Mouse (Mus musculus) thymus, postnatal 36 days (tissue): ENCODE data around the gene Ap3s2.
A peak's percentile ranks its signal among the peaks of the same experiment; 100 is the strongest.

Experiments
- DNase-seq, 2 experiments: peaks; one replicate each; pipeline ENCODE4 v3.0.0; 2022; ENCODE audit warnings: mixed read lengths in 2 of 2

Ap3s2 gene

DNA sequence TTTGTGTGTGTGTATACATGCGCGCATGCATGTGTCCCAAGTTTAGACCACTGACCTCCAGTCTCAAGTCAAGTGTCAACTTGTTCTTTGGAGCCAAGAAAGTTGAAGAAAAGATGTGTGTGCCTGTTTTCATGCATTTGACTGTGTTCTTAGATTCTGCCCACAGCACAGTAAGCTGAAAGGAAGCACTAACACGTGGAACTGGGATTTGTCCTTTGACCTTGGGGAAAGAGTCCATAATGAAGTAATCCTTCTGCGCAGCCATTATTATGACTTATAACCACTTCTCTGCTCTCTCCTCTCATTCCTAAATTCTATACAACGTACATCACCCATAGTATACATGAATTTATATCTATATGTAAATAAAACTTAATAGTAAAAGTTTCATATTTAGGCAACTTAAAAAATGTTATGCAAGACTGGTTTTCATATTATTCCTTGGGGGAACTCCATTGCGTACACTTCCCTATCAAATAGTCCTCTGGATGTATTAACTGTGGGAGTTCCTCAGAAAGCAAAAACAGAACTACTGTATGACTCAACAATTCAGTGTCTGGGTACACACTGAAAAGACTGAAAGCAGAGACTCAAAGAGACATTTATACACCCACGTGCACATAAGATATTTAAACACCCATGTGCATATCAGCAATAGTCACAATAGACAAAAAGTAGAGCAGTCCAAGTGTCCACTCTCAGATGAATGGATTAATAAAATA, 36.7 kb downstream of the Ap3s2 start:
- DNase-seq = no peak

DNA sequence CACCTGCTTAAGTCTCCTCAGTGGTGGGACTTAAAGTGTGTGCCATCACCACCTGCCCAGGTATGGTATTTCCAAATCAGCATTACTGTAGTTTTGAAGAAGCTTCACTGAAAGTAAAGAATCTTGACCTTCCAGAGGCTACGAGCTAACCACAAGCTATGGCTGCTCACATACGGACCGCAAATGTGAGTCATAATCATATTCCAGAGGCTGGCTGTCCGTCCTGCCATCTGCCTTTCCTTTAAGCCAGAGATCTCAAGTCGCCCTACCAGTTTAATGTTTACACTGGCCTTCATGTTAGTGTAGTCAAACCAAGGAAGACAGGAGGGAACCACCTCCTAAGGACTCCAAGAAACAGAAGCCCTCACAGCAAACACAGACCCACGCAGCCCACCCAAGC, 38.5 kb downstream of the Ap3s2 start:
- no peak for DNase-seq

DNA sequence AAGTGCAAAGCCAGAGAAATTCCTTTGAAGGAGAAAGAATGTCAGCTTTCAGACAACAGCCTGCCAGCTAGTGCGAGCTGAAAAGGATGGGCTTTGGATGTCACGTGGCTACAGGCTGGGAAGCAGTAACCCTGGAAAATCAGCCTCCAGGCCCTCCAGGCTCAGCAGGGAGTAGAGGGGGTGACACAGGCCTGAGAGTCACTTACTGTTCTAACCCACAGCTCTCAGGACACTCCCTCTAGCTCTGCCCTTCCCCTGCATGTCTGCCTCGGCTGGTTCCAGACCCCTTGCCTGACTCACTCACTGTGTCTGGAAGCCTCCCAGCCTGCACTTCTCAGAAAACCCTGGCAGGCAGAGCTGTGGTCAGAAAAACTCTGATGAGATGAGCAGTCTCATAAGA, 39.5 kb downstream of the Ap3s2 start:
- DNase-seq = no peak

DNA sequence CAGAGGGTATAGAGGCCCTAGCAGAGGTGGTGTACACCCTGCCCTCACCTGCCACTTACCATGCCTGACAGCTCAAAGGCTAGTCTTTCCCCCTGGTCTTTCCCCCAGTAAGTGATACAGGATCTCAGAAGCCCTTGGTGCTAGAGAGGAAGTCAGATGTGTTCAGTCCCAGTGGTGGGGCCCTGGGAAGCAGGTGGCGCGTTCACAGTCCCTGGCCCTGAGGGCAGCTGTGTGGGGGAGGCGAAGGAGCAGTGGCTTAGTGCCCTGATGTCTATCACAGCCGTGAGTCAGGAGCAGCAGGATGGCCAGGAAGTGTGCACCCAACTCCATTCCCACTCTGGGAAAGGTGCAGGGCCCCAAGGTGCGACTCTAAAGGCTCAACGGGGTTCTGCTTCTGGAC, 40.4 kb downstream of the Ap3s2 start:
- no peak for DNase-seq

DNA sequence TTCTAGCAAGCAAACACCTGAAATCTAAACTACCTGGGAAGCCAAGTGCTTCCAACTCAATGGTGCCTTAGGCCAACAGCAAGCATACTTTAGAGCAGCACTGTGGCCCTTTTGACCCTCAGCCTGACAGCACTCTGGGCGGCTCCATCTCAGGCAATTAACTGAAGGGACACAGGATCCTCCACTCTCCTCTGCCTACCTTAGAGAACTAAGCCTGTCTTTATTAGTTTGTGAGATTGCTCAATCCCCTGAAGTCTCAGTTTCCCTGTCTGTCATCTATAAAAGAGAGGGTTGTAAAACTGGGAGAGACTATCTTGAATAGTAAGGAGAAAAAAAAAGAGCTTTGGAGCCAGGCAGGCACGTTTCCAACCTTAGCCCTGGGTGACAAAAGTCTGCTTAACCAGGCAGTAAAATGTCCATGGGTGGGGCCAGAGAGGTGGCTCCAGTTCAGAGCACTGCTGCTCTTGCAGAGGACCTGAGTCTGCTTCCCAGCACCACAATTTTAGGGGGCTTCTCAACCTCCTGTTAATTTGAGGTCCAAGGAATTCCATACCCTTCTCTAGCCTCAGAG, 41.9 kb downstream of the Ap3s2 start:
- no peak for DNase-seq

DNA sequence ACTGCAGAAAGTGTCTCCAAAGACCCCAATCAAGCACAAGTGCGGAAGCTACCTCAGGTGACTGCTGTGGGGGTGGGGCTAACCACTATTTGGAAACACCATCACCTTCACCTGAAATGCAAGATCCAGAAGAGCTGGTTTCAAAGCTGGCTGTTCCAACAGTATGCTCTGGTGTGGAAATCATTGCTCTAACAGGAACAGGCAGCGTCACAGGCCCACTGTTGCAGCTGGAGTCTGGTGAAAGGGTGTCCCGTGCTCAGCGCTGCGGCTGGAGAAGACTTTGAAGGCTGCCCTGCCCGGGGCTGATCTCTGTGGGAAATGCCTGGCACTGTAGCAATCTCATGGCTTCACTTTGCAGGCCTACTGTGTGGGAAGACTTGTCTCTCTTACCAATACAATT, 47.0 kb downstream of the Ap3s2 start:
- no peak for DNase-seq

DNA sequence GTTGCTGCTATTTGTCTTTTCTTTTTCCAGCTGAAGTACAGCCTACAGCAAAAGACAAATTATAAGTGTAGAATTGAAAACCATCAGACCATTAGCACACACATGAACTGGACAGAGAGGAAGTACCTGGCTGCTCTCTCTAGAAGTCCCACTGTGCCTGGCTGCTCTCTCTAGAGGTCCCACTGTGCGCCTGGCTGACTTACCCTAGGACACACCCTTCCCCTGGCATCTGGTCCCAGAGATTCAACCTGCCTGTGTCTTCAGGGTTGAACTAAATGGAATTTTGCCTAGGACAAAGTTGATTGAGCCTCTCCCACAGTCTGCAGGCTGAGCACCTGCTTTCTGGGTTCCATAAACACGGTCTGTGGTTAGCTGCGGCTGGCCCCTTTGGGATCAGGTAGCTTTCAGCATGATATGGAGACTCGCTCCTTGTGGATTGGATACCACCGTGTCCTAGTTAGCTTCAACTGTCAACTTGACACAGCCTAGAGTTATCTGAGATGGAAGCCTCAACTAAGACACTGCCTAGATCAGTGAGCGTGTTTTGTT, 48.6 kb downstream of the Ap3s2 start:
- DNase-seq = no peak

DNA sequence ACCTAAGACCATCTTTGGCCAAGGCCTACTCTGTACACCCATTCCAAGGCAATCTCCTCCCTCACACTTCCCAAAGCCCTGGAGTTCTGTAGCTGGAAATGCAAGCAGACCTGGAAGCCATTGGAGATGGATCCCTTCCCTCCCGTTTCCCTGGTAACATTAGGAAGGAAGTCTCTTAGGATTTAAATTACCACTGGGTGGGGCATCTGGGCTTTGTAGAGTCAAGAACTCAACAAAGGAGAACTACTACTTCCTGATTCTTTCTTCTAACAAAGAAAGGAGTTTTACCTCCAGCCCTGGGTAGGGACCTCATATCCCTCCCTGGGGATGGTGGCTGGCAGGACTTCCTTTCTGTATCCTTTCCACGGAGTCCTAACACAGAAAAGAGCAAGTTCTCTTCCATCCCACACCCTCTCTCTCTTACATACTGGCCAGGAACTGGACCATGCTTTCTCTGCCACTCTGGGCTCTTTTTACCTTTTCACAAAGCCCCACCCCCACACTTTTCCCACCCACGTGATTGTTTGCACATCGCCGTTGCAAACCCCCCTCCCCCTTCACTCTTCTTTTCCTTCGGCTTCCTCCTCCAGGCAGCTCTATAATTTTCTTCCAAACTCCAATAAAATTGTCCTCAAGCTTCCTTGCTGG, 51.3 kb downstream of the Ap3s2 start:
- DNase-seq = no peak

DNA sequence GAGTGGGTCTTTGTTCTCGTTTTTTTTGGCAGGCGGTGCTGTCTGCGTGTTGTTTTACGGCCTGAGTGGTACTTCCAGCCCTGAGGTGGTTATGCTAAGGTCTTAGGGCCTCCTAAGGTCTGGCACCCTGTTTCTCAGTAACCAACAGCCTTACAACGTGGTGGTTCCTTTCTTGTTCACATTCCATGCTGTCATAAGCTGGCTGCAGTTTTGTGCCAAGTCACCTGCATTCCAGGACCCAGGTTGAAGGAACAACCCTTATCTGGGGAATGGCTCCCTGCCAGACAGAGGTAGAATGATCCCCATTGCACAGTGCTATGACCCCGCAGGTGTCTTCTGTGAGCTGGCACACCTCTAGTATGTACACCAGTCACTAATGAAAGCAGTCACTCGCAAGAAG, 52.0 kb downstream of the Ap3s2 start:
- DNase-seq = no peak

DNA sequence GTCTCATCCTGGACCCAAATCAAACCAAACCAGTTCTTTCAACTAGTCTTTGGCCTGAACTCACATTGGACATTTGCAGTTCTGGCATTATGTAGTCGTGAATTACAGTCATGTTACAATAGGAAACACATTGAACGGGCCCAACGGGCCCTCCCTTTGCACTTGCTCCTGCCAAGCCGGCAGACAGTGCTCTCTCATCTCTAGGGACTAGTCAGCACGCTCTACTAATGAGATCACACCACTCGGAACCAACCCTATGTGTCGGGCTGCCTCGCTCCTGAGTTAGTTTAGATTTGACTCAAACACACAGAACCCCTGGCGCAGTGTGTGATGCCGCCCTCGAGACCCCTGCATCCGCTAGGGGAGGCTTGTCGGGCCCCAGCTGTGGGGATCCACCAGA, 52.6 kb downstream of the Ap3s2 start:
- DNase-seq = no peak

DNA sequence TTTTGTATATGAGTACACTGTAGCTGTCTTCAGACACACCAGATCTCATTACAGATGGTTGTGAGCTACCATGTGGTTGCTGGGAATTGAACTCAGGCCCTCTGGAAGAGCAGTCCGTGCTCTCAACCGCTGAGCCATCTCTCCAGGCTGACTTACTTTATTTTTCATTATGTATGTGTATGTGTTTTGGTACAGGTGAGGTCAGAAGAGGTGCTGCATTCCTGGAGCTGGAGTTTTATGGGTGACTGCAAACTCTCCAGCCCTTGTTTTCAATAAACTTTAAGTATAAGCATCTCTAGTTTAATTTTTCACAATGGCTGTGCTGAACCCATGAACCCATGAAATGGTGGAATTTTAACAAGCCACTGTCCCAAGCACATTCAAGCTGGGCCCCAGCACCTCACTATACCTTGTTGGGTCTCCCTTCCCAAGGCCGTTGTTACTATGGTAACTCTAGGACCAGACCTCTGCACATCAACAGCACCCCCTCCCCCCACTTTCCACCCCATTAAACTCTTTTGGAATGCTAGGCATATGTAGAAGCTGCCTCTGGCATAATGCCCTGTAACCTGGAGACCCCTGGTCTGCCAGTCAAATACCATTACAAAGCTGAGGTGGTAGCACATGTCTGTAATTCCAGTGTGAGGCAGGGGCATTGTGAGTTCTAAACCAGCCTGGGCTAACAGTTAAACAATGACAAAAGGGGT, 54.0 kb downstream of the Ap3s2 start:
- DNase-seq = no peak

DNA sequence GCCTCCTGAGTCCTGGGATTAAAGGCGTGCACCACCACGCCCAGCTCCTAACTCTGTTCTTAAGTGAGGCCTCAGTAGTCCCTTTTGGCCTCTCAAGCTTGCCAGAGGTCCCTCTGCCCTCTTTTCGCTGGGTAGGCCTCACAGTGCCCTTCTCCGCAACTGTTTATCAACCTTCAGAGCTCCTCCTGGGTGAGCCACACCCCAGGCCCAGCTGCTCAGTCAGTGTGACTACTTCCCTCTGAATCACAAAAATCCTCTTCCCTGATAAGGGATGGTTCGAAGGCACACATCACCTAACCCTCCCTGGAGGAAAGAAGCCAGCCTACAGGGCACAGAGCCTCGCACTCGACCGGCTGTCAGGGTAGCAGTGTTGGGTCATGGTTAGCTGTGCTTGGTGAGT, 58.7 kb downstream of the Ap3s2 start:
- no peak for DNase-seq

DNA sequence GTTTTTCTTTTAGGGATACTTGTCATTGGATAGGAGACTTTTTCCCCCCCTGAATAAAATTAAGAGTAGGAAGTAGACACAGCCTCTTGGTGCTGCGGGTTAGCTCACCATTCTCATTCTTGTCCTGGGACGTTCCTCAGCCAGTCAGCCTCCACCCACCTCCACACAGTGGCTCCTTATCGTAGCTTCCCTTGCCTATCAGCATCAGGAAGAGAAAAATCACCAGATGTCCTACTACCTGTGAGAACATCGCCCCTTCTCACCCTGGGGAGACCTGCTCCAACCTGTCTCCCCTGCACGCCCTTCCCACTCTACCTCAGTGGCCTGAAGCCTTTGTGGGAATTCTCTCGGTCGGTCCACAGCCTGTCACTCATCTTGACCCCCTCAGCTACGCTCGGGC, 59.6 kb downstream of the Ap3s2 start, which contains the start of gene Anpep:
Anpep (minus strand) TSS at position 249 of the 400 bp plus-strand sequence.
- DNase-seq = no peak

DNA sequence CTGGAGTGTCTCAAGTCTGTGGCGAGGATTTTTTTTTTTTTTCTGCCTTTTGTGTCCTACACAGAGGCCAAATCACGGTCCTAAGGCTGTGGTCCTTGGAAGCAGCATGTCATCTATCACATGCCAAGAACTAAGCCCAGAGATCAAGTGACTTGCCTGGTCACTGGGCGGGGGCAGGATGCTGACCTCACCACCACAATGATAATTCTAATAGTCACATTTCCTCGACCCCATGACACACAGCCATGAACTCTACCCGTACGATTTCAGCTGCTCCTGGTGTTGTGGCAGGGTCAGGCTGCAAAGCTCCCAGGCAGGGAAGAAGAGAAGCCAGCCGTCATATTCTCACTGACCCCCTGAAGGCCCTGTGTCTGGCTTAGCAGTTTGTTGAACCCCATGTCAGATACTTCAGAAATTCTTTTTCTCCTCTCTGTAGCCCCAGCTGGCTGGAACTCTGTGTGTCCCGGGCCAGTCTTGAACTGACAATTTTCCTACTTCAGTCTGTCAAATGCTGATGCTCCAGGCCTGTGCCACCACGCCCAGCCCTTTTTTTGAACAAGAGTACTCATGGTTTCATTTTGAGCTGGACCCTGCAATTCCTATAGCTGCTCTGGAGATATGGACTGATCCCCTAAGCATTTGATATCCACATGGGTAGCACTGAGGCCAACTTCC, 61.4 kb downstream of the Ap3s2 start:
- DNase-seq = no peak

DNA sequence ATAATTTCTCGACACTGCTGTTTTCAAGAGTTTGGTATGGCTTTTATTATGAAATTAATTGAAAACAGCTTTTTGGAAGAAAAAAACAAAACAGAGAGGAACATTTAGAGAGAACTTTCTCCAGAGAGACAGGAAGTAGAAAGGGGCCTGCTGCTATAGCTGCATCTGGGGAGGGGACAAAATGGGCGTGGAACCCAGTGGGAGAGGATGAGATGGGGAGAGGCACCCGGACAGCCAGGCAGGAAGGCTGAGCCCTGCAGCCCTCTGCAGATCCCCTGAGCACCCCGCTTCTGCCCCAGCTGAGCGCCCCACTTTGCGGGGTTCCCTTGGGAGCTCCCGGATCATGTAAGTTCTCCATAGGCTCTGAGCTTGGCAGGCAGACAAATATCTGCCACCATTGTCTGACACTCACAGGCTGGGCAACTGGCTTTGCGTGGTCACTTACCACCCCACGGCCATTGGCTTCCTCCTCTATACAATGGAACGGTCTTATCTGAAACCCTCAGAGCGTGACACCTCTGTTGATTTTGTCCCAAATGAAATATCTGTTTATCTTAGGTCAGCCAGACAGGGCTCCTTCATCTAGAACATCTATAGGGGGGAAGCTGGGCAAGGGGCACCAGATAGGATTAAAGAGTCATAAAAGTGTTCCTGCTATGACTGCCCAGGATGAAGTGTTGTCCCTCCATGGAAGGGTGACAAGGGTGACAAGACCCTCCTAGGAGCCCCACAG, 62.1 kb downstream of the Ap3s2 start:
- peak; percentile 9 to 37 for DNase-seq

DNA sequence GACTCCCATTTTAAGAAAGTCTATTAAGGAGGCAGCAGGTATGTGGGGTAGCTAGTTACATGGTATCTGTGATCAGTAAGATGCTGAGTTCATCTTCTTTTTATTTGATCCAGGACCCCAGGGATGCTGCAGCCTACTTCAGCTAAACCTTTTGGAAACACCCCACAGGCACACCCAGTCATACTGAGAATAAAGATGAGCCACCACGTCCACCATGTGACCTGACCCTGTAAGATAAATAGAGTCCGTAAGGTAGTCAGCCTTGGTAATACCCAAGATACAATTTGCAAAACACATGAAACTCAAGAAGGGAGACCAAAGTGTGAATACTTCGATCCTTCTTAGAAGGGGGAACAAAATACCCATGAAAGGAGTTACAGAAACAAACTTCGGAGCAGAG, 64.1 kb downstream of the Ap3s2 start:
- no peak for DNase-seq

DNA sequence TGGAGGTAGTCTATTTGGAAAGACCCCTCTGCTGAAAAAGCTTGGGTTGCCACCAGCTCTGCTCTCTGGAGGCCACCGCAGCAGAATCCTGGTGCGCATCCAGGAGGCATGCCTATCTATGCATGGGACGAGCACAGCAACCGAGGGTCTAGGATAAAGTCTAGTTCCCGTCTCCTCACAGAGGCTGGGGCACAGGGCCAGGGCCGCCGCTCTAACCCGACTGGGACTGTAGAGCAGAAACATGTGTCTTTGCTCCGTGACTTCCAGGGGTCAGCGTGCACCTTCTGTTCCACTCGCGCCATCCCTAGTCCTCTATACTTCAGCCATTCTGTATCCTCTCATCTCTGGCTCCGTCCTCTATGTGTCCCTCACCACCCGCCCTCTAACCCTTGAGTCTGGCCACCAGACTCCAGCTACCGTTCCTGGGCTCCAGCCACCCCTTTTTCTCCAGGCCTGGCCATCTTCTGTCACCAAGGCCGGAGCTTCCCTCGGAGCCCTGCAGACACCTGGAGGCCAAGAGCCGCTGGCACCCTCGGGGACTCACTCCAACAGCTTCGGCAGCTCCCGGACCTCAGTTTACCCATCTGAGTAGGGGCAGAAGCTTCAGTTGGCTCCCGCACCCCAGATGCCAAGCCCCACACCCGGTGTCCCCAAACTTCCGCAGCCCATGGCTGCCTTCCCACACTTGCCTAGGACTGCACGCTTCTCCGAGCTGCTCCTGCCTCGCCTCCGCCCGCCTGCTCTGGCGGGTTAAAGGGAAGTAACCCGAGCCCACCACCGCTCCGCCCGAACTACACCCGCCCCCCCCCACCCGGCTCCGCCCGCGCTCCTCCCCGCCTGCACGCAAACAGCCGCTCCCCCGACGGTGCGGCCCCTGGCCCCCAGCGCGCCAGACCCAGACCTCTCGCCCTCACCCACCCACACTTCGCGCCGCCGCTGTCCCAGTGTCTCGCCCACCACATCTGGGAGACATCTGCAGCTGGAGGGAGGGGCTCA, 72.7 kb downstream of the Ap3s2 start:
- DNase-seq = peak in 1 of 2 experiments; percentile 12

DNA sequence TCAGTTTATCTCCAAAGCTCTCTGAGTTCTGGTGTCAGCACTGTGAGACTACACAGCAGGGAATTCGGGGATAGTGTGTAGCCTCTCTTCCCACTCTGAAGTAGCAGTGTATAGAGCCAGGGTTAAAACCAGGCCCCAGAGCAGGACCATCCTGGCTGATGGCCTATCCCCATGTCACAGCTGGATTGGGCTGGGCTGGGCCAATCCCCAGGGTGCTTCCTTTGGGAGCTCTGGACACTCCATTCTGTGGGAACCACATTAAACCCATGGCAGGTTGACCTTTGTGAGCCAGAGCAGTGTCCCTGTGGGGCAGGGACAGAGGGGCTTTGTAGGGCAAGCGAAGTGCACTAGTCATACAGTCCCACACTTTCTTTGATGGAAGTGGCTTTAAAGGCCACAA, 74.1 kb downstream of the Ap3s2 start:
- DNase-seq = no peak

DNA sequence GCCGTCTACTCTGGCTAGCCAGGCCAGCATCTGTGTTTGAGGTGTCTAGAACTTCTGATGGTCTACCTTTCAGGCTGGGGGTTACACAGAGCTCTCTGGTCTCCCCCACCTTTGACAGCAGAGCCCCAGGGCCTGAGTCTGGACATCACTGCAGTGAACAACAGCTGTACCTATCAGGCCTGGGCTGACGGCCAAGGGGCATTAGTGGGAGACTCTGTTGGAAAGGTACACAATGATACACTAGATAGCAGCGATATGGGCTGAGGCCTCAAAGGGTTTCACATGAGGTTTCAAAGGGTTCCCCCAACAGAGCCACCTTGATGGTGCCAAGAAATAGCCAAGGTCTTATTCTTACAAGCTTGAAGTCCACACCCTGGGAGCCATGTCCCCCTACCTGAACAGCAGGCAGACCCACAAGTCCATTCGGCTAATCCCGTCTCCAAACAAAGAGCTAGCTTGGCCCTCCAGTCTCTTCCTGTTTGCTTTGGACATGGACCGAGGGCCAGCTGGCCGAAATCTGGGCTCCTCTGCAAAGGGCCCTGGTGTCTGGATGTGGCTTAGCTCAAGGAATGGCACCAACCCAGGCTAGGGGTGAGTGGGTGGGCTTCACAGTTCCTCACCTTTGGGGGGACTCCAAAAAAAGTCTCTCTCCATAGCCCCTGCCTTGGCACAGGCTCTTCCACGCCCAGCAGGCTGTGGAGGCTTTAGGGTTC, 76.2 kb downstream of the Ap3s2 start:
- DNase-seq = no peak

DNA sequence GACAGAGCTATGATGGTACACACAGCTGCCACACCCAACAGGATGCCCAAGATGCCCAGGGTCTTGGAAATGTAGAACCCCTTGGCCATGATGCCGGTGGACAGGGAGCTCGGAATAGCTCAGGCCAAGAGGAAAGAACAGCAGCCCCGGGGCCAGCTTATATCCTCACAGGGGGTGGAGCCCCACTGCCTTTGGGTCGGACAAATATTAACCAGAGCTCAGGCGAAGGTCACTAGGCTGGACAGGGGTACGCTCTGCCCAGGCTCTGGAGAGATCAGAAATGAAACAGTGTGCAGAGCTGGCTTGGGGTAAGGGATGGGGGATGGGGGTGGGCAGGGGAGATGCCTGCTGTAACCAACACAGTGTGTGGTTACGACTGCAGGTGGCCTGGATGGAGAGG, 78.3 kb downstream of the Ap3s2 start:
- no peak for DNase-seq
